Mouse (Mus musculus) ES-Bruce4 (cell line): Measurements from ENCODE around the gene Trim71.

Experiments
- CTCF ChIP-seq: IDR thresholded peaks from one replicate; pipeline ENCODE4 v1.8.1; 2011; ENCODE audit warnings: low read depth, low read length
- POLR2A ChIP-seq: IDR thresholded peaks from one replicate; pipeline ENCODE4 v1.8.1; 2011; ENCODE audit warnings: low read length; ENCODE audit not compliant: insufficient read depth

DNA sequence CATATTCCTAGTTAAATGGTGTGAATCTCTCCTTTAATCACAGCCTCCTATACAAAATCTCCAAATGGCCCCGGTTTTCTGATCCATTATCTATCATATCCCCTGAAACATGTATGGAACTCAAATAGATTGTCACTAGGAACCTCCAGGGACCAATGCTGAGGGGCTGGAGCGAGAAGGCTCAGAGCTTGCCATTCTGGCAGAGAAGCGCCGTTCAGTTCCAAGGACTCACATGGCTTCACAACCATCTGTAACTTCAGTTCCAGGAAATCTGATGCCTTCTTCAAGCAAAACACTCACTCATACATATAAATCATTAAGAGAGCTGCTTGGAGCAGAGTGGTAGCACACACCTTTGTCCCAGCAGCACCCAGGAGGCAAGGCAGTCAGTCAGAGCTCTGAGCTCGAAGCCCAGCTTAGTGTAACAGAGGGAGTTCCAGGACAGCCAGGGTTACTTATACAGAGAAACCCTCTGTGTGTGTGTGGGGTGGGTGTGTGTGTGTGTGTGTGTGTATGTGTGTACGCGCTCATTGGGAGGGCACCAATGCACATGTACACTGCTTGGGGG lies 25.1 kb downstream of the Trim71 start:
- no peak for TF ChIP-seq CTCF
- TF ChIP-seq POLR2A: no peak
